Mouse (Mus musculus): ENCODE measurements around the gene Tnn. TPM values are rescaled to one million over a fixed set of nuclear protein-coding genes. Genes with fewer than 3 reads are reported as not detected.

The Tnn gene
- total and polyA plus RNA-seq, 3 experiments, result 0.13 TPM; not detected in 2

- H3K4me3 ChIP-seq (replicated peaks in 1 of 3; ENCODE audit: low read depth in 2 of 3, low read length in 2 of 3, poor library complexity in 1 of 3), result no peak overlapping the region
- DNase-seq (ENCODE audit: extremely low read depth), result peak; percentile 46
Observed at GRCm38 (mm10) chr1:160061725-160062366, 91.5 kb downstream of the Tnn start.

DNA sequence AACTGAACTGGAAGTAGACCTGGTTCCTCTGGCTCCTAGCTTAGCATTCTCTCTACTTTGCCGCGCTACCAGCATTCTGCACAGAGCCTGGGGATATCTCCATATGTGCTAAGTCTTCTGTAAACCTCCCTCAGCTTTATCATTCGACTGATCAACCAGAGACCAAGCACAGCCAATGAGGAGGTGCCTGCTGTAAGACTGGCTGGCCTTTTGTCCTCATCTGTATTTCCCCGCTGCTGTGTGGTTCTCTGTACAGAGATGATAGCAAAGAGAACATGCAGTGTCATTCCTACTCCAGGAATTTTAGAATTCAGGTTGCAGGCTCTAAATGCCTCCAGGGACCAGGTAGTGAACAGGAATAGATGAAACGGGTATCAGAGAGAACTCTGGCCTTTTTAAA is 92.1 kb downstream of the Tnn start:
- H3K4me2 ChIP-seq (ENCODE audit: insufficient read depth, low read depth, poor library complexity, severe bottlenecking), result no peak overlapping the region
- no peak for DNase-seq (ENCODE audit: extremely low read depth)
- H3K79me2 ChIP-seq (replicated peaks; ENCODE audit: control insufficient read depth, extremely low read depth, insufficient read depth, poor library complexity, severe bottlenecking), result no peaks in the 10 kb centered on the region
- H3K9me3 ChIP-seq (replicated peaks; ENCODE audit: low read length), result peaks cover 3% of the 10 kb centered on the region
- peaks cover 14 to 28% of the 10 kb centered on the region in 2 experiments for H3K4me1 ChIP-seq (ENCODE audit: control insufficient read depth in 1 of 2, insufficient read depth in 2 of 2)
- TF ChIP-seq TCF12 (IDR thresholded peaks at IDR 0.05; ENCODE audit: low read depth, low read length) (no peak), ELF1 (IDR thresholded peaks at IDR 0.05; ENCODE audit: low read depth, low read length) (no peak), MAX (IDR thresholded peaks at IDR 0.05; ENCODE audit: low read length) (no peak), SMC3 (IDR thresholded peaks at IDR 0.05; ENCODE audit: low read depth, low read length) (no peak), BHLHE40 (IDR thresholded peaks at IDR 0.05; ENCODE audit: low read depth, low read length) (no peak), MAFK (IDR thresholded peaks at IDR 0.05; ENCODE audit: insufficient replicate concordance, low read length) (no peak), CHD2 (IDR thresholded peaks at IDR 0.05; ENCODE audit: low read length) (no peak), GABPA (IDR thresholded peaks at IDR 0.05; ENCODE audit: insufficient replicate concordance, low read depth, low read length) (no peak), CTCF (conservative IDR thresholded peaks at IDR 0.05 in 1 of 2, IDR thresholded peaks at IDR 0.05 in 1 of 2; ENCODE audit: low read depth in 2 of 2, low read length in 2 of 2) (no peak), RAD21 (IDR thresholded peaks at IDR 0.05; ENCODE audit: low read depth, low read length) (no peak), NRF1 (IDR thresholded peaks at IDR 0.05; ENCODE audit: low read depth, low read length) (no peak), RCOR1 (conservative IDR thresholded peaks at IDR 0.05; ENCODE audit: low read depth, low read length) (no peak), E2F4 (IDR thresholded peaks at IDR 0.05; ENCODE audit: insufficient replicate concordance, low read depth, low read length) (no peak), USF2 (conservative IDR thresholded peaks at IDR 0.05; ENCODE audit: low read depth, low read length) (no peak), NELFE (IDR thresholded peaks at IDR 0.05; ENCODE audit: low read depth, low read length) (no peak), UBTF (IDR thresholded peaks at IDR 0.05; ENCODE audit: low read depth, low read length) (no peak), ZKSCAN1 (IDR thresholded peaks at IDR 0.05; ENCODE audit: borderline replicate concordance, low read depth, low read length) (no peak)
- H3K27me3 ChIP-seq (replicated peaks), result no peaks in the 10 kb centered on the region
- H3K9ac ChIP-seq (ENCODE audit: insufficient read depth, low read depth), result no peak overlapping the region
- H3K4me3 ChIP-seq (replicated peaks in 1 of 3; ENCODE audit: low read depth in 2 of 3, low read length in 2 of 3, poor library complexity in 1 of 3), result no peak overlapping the region
- H3K36me3 ChIP-seq (replicated peaks in 1 of 2; ENCODE audit: control insufficient read depth in 1 of 2, insufficient read depth in 1 of 2, low read length in 1 of 2), result peaks cover 5 to 36% of the 10 kb centered on the region in 2 experiments
- in situ Hi-C loops (cut with MboI; ENCODE audit: low pct_ligation_motif_present, low pct_unique_long_range_greater_than_20kb, low sequenced_read_pairs), result loop anchor here (10.0 to 25.0 kb wide), 2 partner anchors 147 to 674 kb away; no protein-coding TSS in a partner anchor
- H3K27ac ChIP-seq (ENCODE audit: insufficient read depth, low read depth), result no peak overlapping the region
- dilution Hi-C loops (cut with MboI; ENCODE audit: extremely low pct_ligation_motif_present, extremely low pct_unique_long_range_greater_than_20kb, low sequenced_read_pairs), result no loop called here

More at GRCm38 (mm10) chr1:160061725-160062366, 91.5 kb downstream of the Tnn start:
- in situ Hi-C loops (cut with MboI; ENCODE audit: low pct_ligation_motif_present, low pct_unique_long_range_greater_than_20kb, low sequenced_read_pairs) (loop anchor here (10.0 to 25.0 kb wide), 2 partner anchors 147 to 675 kb away; no protein-coding TSS in a partner anchor), dilution Hi-C loops (cut with MboI; ENCODE audit: extremely low pct_ligation_motif_present, extremely low pct_unique_long_range_greater_than_20kb, low sequenced_read_pairs) (no loop called here)
- Histone ChIP-seq H3K4me1 (ENCODE audit: control insufficient read depth in 1 of 2, insufficient read depth in 2 of 2) (peaks cover 13 to 23% of the 10 kb centered on the region in 2 experiments), H3K27ac (ENCODE audit: insufficient read depth, low read depth) (no peak overlapping the region), H3K9me3 (replicated peaks; ENCODE audit: low read length) (peaks cover 8% of the 10 kb centered on the region), H3K36me3 (replicated peaks in 1 of 2; ENCODE audit: control insufficient read depth in 1 of 2, insufficient read depth in 1 of 2, low read length in 1 of 2) (peaks cover 5 to 38% of the 10 kb centered on the region in 2 experiments), H3K9ac (ENCODE audit: insufficient read depth, low read depth) (no peak overlapping the region), H3K4me2 (ENCODE audit: insufficient read depth, low read depth, poor library complexity, severe bottlenecking) (no peak overlapping the region), H3K27me3 (replicated peaks) (no peaks in the 10 kb centered on the region), H3K79me2 (replicated peaks; ENCODE audit: control insufficient read depth, extremely low read depth, insufficient read depth, poor library complexity, severe bottlenecking) (no peaks in the 10 kb centered on the region)
- TF ChIP-seq TCF12 (IDR thresholded peaks at IDR 0.05; ENCODE audit: low read depth, low read length), result 0 out of 2 replicates have a peak, but pooled peaks have one; percentile 21
- TF ChIP-seq SMC3 (IDR thresholded peaks at IDR 0.05; ENCODE audit: low read depth, low read length), result peak; percentile 85
- TF ChIP-seq CTCF (conservative IDR thresholded peaks at IDR 0.05 in 1 of 2, IDR thresholded peaks at IDR 0.05 in 1 of 2; ENCODE audit: low read depth in 2 of 2, low read length in 2 of 2), result peak; percentile 73 to 77
- TF ChIP-seq POLR2A (IDR thresholded peaks at IDR 0.05; ENCODE audit: low read depth, low read length), result no peak
- no peak for TF ChIP-seq EP300 (IDR thresholded peaks at IDR 0.05; ENCODE audit: low read length)
- no peak for TF ChIP-seq NELFE (IDR thresholded peaks at IDR 0.05; ENCODE audit: low read depth, low read length)
- no peak for TF ChIP-seq MAFK (IDR thresholded peaks at IDR 0.05; ENCODE audit: insufficient replicate concordance, low read length)
- no peak for TF ChIP-seq ZMIZ1 (IDR thresholded peaks at IDR 0.05; ENCODE audit: low read depth, low read length)
- no peak for TF ChIP-seq GABPA (IDR thresholded peaks at IDR 0.05; ENCODE audit: insufficient replicate concordance, low read depth, low read length)
- TF ChIP-seq E2F4 (IDR thresholded peaks at IDR 0.05; ENCODE audit: insufficient replicate concordance, low read depth, low read length), result no peak
- peak; percentile 53; the same call in 1 of the 2 replicates for TF ChIP-seq ZC3H11A (IDR thresholded peaks at IDR 0.05; ENCODE audit: low read depth, low read length)
- no peak for TF ChIP-seq BHLHE40 (IDR thresholded peaks at IDR 0.05; ENCODE audit: low read depth, low read length)
- no peak for TF ChIP-seq MEF2A (IDR thresholded peaks at IDR 0.05; ENCODE audit: borderline replicate concordance, low read depth, low read length)
- no peak for TF ChIP-seq CHD1 (IDR thresholded peaks at IDR 0.05; ENCODE audit: low read depth, low read length)
- TF ChIP-seq ZNF384 (IDR thresholded peaks at IDR 0.05; ENCODE audit: low read depth, low read length), result no peak
- TF ChIP-seq JUN (IDR thresholded peaks at IDR 0.05; ENCODE audit: insufficient read depth, low read depth, low read length), result no peak
- no peak for TF ChIP-seq CHD2 (IDR thresholded peaks at IDR 0.05; ENCODE audit: low read length)
- TF ChIP-seq HCFC1 (IDR thresholded peaks at IDR 0.05; ENCODE audit: low read depth, low read length), result no peak
- no peak for TF ChIP-seq ETS1 (conservative IDR thresholded peaks at IDR 0.05; ENCODE audit: low read depth, low read length)
- TF ChIP-seq PAX5 (IDR thresholded peaks at IDR 0.05; ENCODE audit: low read length), result no peak
- TF ChIP-seq IRF4 (IDR thresholded peaks at IDR 0.05; ENCODE audit: low read depth, low read length), result no peak
- TF ChIP-seq MAX (IDR thresholded peaks at IDR 0.05; ENCODE audit: low read length), result no peak
- no peak for TF ChIP-seq POLR2AphosphoS2 (IDR thresholded peaks at IDR 0.05; ENCODE audit: low read depth, low read length)
- TF ChIP-seq ZKSCAN1 (IDR thresholded peaks at IDR 0.05; ENCODE audit: borderline replicate concordance, low read depth, low read length), result no peak
- no peak for TF ChIP-seq RCOR1 (conservative IDR thresholded peaks at IDR 0.05; ENCODE audit: low read depth, low read length)
- TF ChIP-seq TBP (conservative IDR thresholded peaks at IDR 0.05; ENCODE audit: low read depth, low read length), result no peak
- peak; percentile 77 for TF ChIP-seq RAD21 (IDR thresholded peaks at IDR 0.05; ENCODE audit: low read depth, low read length)
